Mouse (Mus musculus) Muller cell, postnatal 12 days (primary cell): Measurements from ENCODE around the gene Slitrk4.
A peak's percentile ranks its signal among the peaks of the same experiment; 100 is the strongest.

ENCODE experiments used
- DNase-seq: peaks from one replicate; pipeline ENCODE4 v3.0.0-alpha.2; 2015; ENCODE audit errors: inconsistent ontology term

Slitrk4 gene

DNA sequence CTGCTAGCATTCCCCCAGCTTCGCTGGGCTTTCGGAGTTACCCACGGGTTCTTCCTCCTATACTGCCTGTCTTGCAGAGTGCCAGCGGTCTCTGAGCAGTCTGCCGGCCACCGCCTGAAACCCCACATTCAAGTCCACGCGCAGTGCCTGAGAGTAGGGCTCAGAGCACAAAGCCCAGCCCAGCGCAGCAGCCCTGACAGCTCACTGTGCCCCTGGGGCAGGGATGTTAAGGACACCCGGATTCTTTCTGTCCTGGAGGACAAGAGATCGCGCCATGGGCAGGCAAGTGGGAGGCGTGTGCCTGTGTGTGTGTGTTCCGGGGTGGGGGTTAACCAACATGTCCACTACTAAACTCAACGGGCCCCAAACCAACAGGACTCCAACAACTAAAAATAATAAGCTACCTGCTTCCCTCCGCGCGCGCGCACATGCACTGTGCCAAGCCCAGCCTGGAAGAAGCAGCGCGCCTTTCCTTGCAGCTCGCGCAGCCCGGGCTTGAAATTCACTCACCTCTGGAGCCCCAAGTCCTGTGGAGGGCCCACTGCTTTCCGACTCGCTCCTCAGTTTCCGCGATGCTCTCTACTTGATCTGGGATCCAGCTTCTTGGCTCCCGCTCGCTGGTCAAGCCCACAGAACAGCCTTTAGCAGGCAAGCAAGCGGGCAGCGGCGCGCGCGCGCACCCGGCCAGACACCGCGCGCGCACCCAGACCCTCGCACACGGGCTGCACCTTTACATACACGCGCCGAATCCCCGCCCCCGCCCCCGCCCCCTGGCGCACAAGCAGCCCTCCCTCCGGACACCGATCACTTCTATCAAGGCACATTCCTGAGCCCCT is at the start of gene Slitrk4:
Slitrk4 (minus strand) TSS at position 707 of the 836 bp plus-strand sequence.
- DNase-seq = peak; percentile 17

DNA sequence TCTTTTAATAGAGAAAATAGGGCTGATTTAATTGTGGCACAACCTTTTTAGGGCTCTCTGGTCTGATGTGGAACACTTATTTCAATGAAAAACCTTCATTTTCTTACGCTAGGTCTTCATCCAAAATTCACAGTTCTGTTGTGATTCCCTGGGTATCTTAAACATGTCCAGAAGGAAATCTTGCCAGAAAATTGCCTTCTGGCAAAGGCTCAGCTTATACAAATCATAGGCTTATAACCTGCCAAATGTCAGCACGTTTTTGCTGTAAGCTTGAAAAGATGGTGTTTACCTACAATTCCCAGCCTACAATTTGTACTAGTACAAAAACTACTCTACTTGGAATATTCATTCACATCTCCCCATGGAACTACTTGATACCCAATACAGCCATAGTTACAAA is 42.7 kb upstream of the Slitrk4 start:
- no peak for DNase-seq

DNA sequence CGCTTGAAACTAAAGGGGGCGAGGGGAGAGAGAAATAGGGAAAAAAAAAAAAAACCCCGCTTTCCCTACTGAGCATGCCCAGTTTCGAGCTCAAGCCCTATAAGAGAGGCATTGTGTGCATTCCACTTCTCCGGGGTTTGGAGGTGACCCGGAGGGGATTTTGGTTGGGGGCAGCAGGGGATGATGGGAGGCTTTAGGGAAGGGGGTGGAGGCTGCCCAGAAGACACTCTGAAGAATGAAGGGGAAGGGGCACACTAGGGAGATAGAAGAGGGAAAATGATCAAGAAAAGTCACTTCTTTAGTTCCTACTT is 1.1 kb upstream of the Slitrk4 start:
- no peak for DNase-seq

DNA sequence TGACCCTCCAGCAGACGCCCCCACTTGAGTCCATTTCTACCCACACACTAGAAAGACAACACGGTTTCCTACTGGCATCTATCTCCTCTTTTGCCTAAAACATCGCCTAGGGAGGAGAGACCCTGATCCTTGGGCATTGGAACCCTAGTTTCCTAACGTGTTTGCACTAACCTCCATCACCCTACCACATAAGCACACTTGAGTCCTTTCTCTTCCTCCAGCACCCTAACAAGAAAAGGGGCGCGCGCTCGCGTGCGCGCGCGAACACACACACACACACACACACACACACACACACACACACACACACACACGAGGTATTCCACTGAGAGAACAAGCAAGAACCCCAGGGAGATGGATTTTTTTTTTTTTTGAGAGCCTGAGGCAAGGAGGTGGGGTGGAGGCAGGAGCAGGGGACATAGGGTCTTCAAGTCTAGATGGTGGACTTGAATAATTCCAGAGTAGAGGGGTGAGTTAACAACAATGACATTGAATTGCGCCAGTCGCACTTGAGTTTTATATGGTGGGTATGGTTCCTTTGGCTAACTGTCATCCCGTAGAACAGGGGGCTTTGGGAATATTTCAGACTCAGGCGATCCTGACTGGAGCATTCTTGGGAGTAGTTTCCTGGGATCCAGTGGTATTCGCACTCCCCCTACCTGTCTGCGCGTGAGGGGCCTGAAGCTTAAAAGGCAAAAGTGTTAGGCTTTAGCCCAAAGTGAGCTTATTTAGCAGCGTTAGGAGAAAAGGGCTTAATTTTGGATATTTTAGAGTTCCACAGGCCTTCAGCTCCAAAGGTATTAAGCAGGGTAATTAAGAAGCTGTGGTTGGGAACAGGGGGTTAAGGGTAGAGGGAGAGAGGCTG is 562 bp upstream of the Slitrk4 start:
- DNase-seq = no peak

DNA sequence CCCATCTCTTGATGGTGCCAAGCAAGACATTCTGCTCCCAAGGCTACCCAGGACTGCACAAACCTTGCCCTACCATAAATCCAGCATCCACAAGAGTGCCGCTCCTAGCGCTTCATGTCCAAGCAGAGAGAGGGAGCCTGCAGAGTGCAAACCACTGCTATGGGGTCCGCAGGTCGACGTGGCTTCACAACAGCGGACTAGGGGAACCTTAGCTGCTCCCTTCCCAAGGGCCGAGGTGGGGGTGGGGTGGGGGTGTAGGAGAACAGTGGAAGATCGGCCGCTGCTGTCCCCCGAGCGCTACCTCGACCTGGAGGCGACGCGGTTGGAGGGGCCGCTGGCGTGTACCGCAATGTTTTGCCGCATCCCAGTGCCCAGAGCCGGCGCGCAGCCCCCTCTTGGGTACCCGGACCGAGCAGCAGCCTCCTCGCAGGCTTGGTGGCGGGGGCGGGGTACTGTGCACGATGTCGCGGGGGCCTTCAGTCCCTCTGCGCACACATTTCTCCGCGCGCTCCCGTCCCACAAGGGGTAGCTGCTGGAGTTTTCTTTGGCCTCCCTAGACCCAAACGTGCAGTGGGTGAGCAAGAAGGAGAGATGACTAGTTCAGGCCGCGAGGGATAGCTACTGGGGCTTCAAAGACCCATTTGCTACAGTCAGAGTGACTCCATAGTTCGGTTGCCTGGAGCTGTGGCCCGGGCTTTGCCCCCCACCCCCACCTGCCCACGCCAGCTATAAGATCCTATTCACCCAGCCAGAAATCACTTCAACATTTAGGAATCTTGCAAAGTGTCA is 1.1 kb downstream of the Slitrk4 start:
- DNase-seq = peak; percentile 5

- DNase-seq = no peak
Observed at GRCm38 (mm10) chrX:64263481-64263880, 13.3 kb downstream of the Slitrk4 start.
